Mouse (Mus musculus) testis, adult 2 months (tissue): ENCODE data around the gene Akap17b.

Experiments used
- CTCF ChIP-seq: fragments of 200-500 bp; IDR thresholded peaks from 2 replicates; pipeline ENCODE4 v1.5.1; 2012; ENCODE audit warnings: low read depth, mild to moderate bottlenecking, inconsistent platforms, low read length, moderate library complexity; ENCODE audit not compliant: control insufficient read depth, insufficient read depth, insufficient replicate concordance
- POLR2A ChIP-seq: fragments of 200-500 bp; IDR thresholded peaks from 2 replicates; pipeline ENCODE4 v1.6.1; 2012; ENCODE audit warnings: low read depth, mild to moderate bottlenecking, inconsistent platforms, low read length, moderate library complexity; ENCODE audit not compliant: control insufficient read depth

- TF ChIP-seq POLR2A (no peak), CTCF (no peak)
These were observed 44.5 kb upstream of the Akap17b start for GRCm38 (mm10) chrX:36689655-36690054.
